Mouse (Mus musculus): ENCODE data around the gene Cox6a1. TPM values are rescaled to one million over a fixed set of nuclear protein-coding genes. Genes with fewer than 3 reads are reported as not detected.

The Cox6a1 gene
- polyA plus RNA-seq, 1 experiment: 319 TPM

GRCm38 (mm10) chr5:115326875-115327609, 21.7 kb downstream of the Cox6a1 start, which contains the start of gene Srsf9:
Gene Srsf9, plus strand, starts transcription at chr5:115327177.
- H3K36me3 ChIP-seq (ENCODE audit: control insufficient read depth, insufficient read depth, low read length, poor library complexity, severe bottlenecking): peaks cover 10% of the 10 kb centered on the region
- H3K27me3 ChIP-seq (ENCODE audit: control insufficient read depth, insufficient read depth, low read length, poor library complexity, severe bottlenecking): no peaks in the 10 kb centered on the region
- TF ChIP-seq CTCF (IDR thresholded peaks at IDR 0.05; ENCODE audit: low read depth, low read length): no peak
- no peak for TF ChIP-seq POLR2A (IDR thresholded peaks at IDR 0.05; ENCODE audit: insufficient read depth, low read length)
- H3K9ac ChIP-seq (ENCODE audit: low read depth, poor library complexity, severe bottlenecking): peak within 1 kb of the TSS; percentile 89
- 0 out of 2 replicates have a peak within 1 kb of the TSS, but pooled peaks have one; percentile 11 for H3K27ac ChIP-seq (ENCODE audit: insufficient read depth, low read length)
- H3K4me3 ChIP-seq (ENCODE audit: low read depth, low read length): peak within 1 kb of the TSS; percentile 95
- H3K9me3 ChIP-seq (replicated peaks; ENCODE audit: control insufficient read depth, insufficient read depth, low read length, poor library complexity, severe bottlenecking): no peaks in the 10 kb centered on the region
- no peaks in the 10 kb centered on the region for H3K4me1 ChIP-seq (ENCODE audit: control insufficient read depth, insufficient read depth, low read length)

DNA sequence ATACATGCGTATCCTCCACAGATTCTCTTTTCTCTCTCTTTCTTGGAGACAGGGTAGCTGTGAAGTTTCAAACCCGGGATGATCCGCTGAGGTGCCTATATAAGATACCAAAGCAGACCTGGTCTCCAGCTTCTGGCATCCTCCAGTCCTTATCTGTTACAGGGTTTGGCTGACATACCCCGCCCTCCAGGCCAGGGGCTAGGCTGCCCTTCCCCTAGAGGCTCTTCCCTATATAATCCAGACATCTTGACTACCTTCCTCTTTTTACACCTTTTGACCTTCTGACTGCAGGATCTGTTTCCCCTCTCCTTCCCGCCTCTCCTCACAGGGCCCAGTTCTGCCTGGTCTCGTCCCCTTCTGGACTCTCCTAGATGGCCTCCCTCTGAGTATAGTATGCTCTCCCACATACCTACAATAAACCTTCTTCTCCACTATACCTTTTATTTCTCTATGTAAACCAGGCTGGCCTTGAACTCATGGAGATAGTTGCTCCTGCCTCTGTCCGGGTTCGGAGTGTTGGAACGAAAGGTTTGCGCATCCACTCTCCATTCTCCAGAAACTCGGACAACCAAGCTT, 22.4 kb downstream of the Cox6a1 start:
- Histone ChIP-seq H3K27ac (ENCODE audit: insufficient read depth, low read length) (no peak overlapping the region), H3K36me3 (ENCODE audit: control insufficient read depth, insufficient read depth, low read length, poor library complexity, severe bottlenecking) (peaks cover 6% of the 10 kb centered on the region), H3K4me1 (ENCODE audit: control insufficient read depth, insufficient read depth, low read length) (no peaks in the 10 kb centered on the region), H3K9ac (ENCODE audit: low read depth, poor library complexity, severe bottlenecking) (peak overlapping the region; percentile 89), H3K4me3 (ENCODE audit: low read depth, low read length) (peak overlapping the region; percentile 87), H3K27me3 (ENCODE audit: control insufficient read depth, insufficient read depth, low read length, poor library complexity, severe bottlenecking) (no peaks in the 10 kb centered on the region), H3K9me3 (replicated peaks; ENCODE audit: control insufficient read depth, insufficient read depth, low read length, poor library complexity, severe bottlenecking) (no peaks in the 10 kb centered on the region)
- TF ChIP-seq CTCF (IDR thresholded peaks at IDR 0.05; ENCODE audit: low read depth, low read length): no peak
- no peak for TF ChIP-seq POLR2A (IDR thresholded peaks at IDR 0.05; ENCODE audit: insufficient read depth, low read length)
- TF ChIP-seq EP300 (IDR thresholded peaks at IDR 0.05; ENCODE audit: insufficient read depth, low read depth, low read length): no peak

DNA sequence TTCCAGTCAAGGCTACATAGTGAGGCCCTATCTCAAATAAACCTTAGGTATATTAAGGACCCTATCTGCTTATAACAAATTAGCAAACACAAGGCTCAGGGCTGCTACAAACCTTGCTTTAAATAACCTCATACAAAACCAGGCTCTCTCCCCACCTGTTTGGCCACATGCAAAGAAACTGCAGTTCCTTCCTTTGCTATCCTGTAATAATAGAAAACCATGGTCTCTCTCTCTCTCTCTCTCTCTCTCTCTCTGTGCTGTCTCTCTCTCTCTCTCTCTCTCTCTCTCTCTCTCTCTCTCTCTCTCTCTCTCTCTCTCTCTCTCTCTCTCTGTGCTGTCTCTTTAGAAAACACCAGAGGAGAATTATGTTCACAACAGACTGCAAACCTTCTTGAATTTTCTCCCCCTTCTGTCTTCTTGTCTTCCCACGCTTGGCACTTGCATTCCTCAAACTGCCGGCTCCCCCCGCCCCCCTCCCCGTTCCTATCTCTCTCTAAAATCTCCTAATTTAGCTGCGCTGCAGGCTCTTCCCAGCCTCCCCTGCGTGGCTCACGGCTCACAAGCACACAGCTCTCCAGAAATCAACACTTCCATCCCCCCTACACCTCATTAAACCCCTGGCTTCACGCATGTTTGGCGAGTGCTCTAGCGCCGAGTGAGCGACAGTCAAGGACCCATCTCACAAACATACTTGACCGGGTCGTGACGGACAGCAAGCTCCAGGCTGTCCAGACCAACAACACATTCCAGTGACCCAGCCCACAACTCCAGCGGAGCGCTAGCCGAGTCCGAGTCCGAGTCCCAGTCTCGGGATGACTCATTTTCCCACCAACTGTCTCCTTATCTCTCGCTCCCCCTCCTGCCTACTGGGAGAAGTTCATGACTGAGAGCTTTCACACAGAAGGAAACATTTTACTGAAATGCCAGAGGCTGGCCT, 29.5 kb downstream of the Cox6a1 start:
- Histone ChIP-seq H3K36me3 (ENCODE audit: control insufficient read depth, insufficient read depth, low read length, poor library complexity, severe bottlenecking) (no peaks in the 10 kb centered on the region), H3K4me1 (ENCODE audit: control insufficient read depth, insufficient read depth, low read length) (peaks cover 7% of the 10 kb centered on the region), H3K4me3 (ENCODE audit: low read depth, low read length) (peak overlapping the region; percentile 47), H3K9ac (ENCODE audit: low read depth, poor library complexity, severe bottlenecking) (no peak overlapping the region), H3K9me3 (replicated peaks; ENCODE audit: control insufficient read depth, insufficient read depth, low read length, poor library complexity, severe bottlenecking) (no peaks in the 10 kb centered on the region), H3K27ac (ENCODE audit: insufficient read depth, low read length) (no peak overlapping the region), H3K27me3 (ENCODE audit: control insufficient read depth, insufficient read depth, low read length, poor library complexity, severe bottlenecking) (no peaks in the 10 kb centered on the region)
- TF ChIP-seq POLR2A (IDR thresholded peaks at IDR 0.05; ENCODE audit: insufficient read depth, low read length): no peak
- peak; percentile 13 for TF ChIP-seq CTCF (IDR thresholded peaks at IDR 0.05; ENCODE audit: low read depth, low read length)

DNA sequence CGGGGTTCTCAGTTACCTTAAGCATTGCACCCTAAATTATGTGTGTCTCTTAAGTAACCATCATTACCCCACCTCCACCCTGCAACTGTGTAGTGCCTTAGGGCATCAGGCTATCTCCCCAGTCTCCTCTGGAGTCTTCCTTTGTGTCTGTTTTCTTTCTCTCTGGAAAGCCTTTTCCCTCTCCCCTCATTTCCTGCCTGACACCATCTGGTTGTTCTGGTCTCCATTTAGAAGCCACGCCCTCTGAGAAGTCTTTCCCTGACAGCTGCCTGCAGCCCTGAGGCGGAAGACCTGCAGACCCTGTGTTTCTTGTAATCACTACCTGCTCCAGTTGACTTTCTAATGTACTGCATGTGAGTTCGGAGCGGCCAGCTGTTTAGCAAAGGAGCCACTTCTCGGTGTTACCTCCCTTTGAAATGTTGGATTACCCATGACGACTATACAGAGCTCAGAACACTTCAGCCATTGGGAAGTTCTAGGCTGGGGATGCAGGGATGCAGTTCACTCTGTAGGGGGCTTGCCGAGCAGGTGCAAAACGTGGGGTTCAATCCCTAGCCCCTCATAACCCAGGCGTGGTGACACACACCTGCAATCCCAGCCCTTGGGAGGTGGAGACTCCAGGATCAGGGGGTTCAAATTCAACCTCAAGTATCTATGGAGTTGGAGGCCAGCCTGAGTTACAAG, 31.0 kb downstream of the Cox6a1 start:
- H3K27me3 ChIP-seq (ENCODE audit: control insufficient read depth, insufficient read depth, low read length, poor library complexity, severe bottlenecking): no peaks in the 10 kb centered on the region
- H3K27ac ChIP-seq (ENCODE audit: insufficient read depth, low read length): peak overlapping the region; percentile 95
- no peak overlapping the region for H3K9ac ChIP-seq (ENCODE audit: low read depth, poor library complexity, severe bottlenecking)
- H3K4me3 ChIP-seq (ENCODE audit: low read depth, low read length): peak overlapping the region; percentile 20; the same call in 1 of the 2 replicates
- H3K4me1 ChIP-seq (ENCODE audit: control insufficient read depth, insufficient read depth, low read length): peaks cover 7% of the 10 kb centered on the region
- no peaks in the 10 kb centered on the region for H3K9me3 ChIP-seq (replicated peaks; ENCODE audit: control insufficient read depth, insufficient read depth, low read length, poor library complexity, severe bottlenecking)
- TF ChIP-seq POLR2A (IDR thresholded peaks at IDR 0.05; ENCODE audit: insufficient read depth, low read length): no peak
- TF ChIP-seq EP300 (IDR thresholded peaks at IDR 0.05; ENCODE audit: insufficient read depth, low read depth, low read length): peak; percentile 92; the same call in 1 of the 2 replicates
- no peaks in the 10 kb centered on the region for H3K36me3 ChIP-seq (ENCODE audit: control insufficient read depth, insufficient read depth, low read length, poor library complexity, severe bottlenecking)

GRCm38 (mm10) chr5:115316968-115317644, 31.7 kb downstream of the Cox6a1 start:
- no peak overlapping the region for H3K9ac ChIP-seq (ENCODE audit: low read depth, poor library complexity, severe bottlenecking)
- no peaks in the 10 kb centered on the region for H3K27me3 ChIP-seq (ENCODE audit: control insufficient read depth, insufficient read depth, low read length, poor library complexity, severe bottlenecking)
- H3K36me3 ChIP-seq (ENCODE audit: control insufficient read depth, insufficient read depth, low read length, poor library complexity, severe bottlenecking): no peaks in the 10 kb centered on the region
- H3K27ac ChIP-seq (ENCODE audit: insufficient read depth, low read length): peak overlapping the region; percentile 84
- peaks cover 7% of the 10 kb centered on the region for H3K4me1 ChIP-seq (ENCODE audit: control insufficient read depth, insufficient read depth, low read length)
- no peak overlapping the region for H3K4me3 ChIP-seq (ENCODE audit: low read depth, low read length)
- H3K9me3 ChIP-seq (replicated peaks; ENCODE audit: control insufficient read depth, insufficient read depth, low read length, poor library complexity, severe bottlenecking): no peaks in the 10 kb centered on the region
- TF ChIP-seq EP300 (IDR thresholded peaks at IDR 0.05; ENCODE audit: insufficient read depth, low read depth, low read length): 0 out of 2 replicates have a peak, but pooled peaks have one; percentile 32
- TF ChIP-seq CTCF (IDR thresholded peaks at IDR 0.05; ENCODE audit: low read depth, low read length): no peak

Data from ES-Bruce4 (cell line).